Mouse (Mus musculus) cerebellum, adult 2 months (tissue): ENCODE data around the gene Slx1b. TPM values are rescaled to one million over a fixed set of nuclear protein-coding genes. Genes with fewer than 3 reads are reported as not detected.
"Not testable (repeated sequence)": the region's sequence is repeated elsewhere in the genome, so short reads cannot be mapped to it uniquely, and the experiment has no call there.

Experiments used
- DNase-seq, 2 experiments: peaks; one replicate each; pipeline ENCODE4 v3.0.0; 2021
- H3K27ac ChIP-seq: fragments of 200-500 bp; 2 replicates; pipeline ENCODE4 v1.5.1; 2012; ENCODE audit warnings: low read length, control low read depth, inconsistent platforms; ENCODE audit not compliant: insufficient read depth
- H3K27me3 ChIP-seq: fragments of 200-500 bp; 2 replicates; pipeline ENCODE4 v1.6.1; 2012; ENCODE audit warnings: inconsistent platforms, mild to moderate bottlenecking, low read length, moderate library complexity; ENCODE audit not compliant: control insufficient read depth, insufficient read depth
- H3K4me1 ChIP-seq: fragments of 200-500 bp; 2 replicates; pipeline ENCODE4 v1.6.1; 2011; ENCODE audit warnings: low read length; ENCODE audit not compliant: control insufficient read depth, insufficient read depth
- H3K4me3 ChIP-seq: fragments of 200-500 bp; replicated peaks from 2 replicates; pipeline ENCODE3; 2011; ENCODE audit warnings: mild to moderate bottlenecking, low read depth, low read length, control low read depth; ENCODE audit not compliant: insufficient read depth
- CTCF ChIP-seq: fragments of 200-500 bp; IDR thresholded peaks from 2 replicates; pipeline ENCODE4 v1.5.1; 2011; ENCODE audit warnings: low read depth, mild to moderate bottlenecking, control low read depth, low read length, moderate library complexity, borderline replicate concordance; ENCODE audit not compliant: insufficient read depth
- POLR2A ChIP-seq: fragments of 200-500 bp; IDR thresholded peaks from 2 replicates; pipeline ENCODE4 v1.6.1; 2011; ENCODE audit warnings: low read length, control low read depth, borderline replicate concordance; ENCODE audit not compliant: insufficient read depth
- WGBS: fragments of 180-500 bp; shearing (Covaris S2); methylation state at CpG from one replicate; pipeline ENCODE4 v1.1.7; 2018; 5-methylcytosine and 5-hydroxymethylcytosine counted together
- polyA plus RNA-seq: library from polyadenylated mRNA; depleted of rRNA; stranded (reverse); fragments of >200 nt; gene quantifications from 2 replicates; pipeline ENCODE4 v1.2.3, GENCODE M21; 2012; rRNA removed

Gene Slx1b
- polyA plus RNA-seq: 39.6 and 40.3 TPM in 2 replicates

GRCm38 (mm10) chr7:126695631-126696207, at the start of gene Slx1b:
Gene Slx1b, minus strand, starts transcription at chr7:126695784.
- TF ChIP-seq POLR2A (peak; percentile 51; the same call in 1 of the 2 replicates), CTCF (peak; percentile 90)
- Histone ChIP-seq H3K27ac (peak within 1 kb of the TSS; percentile 52), H3K4me3 (peak within 1 kb of the TSS; percentile 82), H3K27me3 (no peaks in the 10 kb centered on the region), H3K4me1 (peaks cover 10% of the 10 kb centered on the region; the same call in 1 of the 2 replicates)
- under 1% methylated on average over 40 of the region's 40 CpGs for WGBS
- peak; percentile 96 to 97 for DNase-seq

DNA sequence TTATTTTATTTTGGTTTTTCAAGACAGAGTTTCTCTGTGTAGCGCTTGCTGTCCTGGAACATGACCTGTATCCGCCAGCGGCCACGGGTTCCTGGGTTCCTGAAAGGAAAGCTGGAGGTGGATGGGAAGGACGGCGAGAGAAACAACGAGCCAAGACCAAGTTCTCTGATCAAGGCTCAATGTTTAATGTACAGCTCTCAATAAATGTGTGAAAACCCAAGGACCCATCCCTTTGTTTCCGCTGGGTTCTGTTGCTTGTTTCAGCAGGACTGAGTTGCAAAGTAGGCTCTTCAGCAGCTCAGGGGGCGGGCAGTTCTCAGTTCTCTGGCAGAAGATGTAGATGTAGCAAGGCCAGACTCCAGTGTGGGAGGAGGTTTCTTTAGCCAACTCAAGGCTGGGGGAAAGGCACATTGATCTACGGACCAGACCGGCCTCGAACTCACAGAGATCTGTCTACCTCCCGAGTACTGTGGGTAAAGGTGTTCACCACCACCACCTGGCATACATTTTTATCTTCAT, 46.4 kb upstream of the Slx1b start:
- Histone ChIP-seq H3K27ac (no peak overlapping the region), H3K4me1 (no peaks in the 10 kb centered on the region), H3K27me3 (no peaks in the 10 kb centered on the region), H3K4me3 (no peak overlapping the region)
- DNase-seq: no peak
- TF ChIP-seq CTCF (no peak), POLR2A (no peak)
- 92% methylated on average over 13 of the region's 13 CpGs for WGBS

DNA sequence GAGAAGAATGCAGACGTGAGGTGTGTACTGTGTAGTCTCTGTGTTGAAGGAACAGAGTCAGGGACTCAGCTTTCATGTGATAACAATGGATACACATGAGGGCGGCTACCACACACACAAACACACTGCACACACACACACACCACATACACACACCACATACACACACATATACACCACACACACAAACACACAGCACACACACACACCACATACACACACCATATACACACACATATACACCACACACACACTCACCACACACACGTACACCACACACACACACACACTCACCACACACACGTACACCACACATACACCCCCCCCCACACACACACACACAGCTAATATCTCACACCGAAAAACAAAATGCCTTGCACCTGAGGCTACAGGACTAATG, 45.9 kb upstream of the Slx1b start:
- TF ChIP-seq POLR2A (no peak), CTCF (no peak)
- no peaks in the 10 kb centered on the region for H3K4me1 ChIP-seq
- WGBS: 88% methylated on average over 5 of the region's 5 CpGs

GRCm38 (mm10) chr7:126740977-126741376, 45.4 kb upstream of the Slx1b start:
- Histone ChIP-seq H3K27ac (no peak overlapping the region), H3K4me1 (no peaks in the 10 kb centered on the region), H3K27me3 (no peaks in the 10 kb centered on the region), H3K4me3 (no peak overlapping the region)
- no peak for TF ChIP-seq CTCF
- no peak for TF ChIP-seq POLR2A
- no peak for DNase-seq
- 59% methylated on average over 5 of the region's 5 CpGs for WGBS

More for the DNA sequence above, 45.9 kb upstream of the Slx1b start:
- no peak overlapping the region for H3K27ac ChIP-seq
- no peaks in the 10 kb centered on the region for H3K27me3 ChIP-seq
- H3K4me3 ChIP-seq: no peak overlapping the region
- no peak for DNase-seq

- WGBS: 48% methylated on average over 13 of the region's 13 CpGs
- TF ChIP-seq CTCF: no peak
- no peak for TF ChIP-seq POLR2A
- Histone ChIP-seq H3K4me1 (no peaks in the 10 kb centered on the region), H3K27ac (no peak overlapping the region), H3K27me3 (no peaks in the 10 kb centered on the region), H3K4me3 (peak overlapping the region; percentile 4)
- DNase-seq: no peak
Measured at GRCm38 (mm10) chr7:126740132-126740735, 44.6 kb upstream of the Slx1b start.

- Histone ChIP-seq H3K27me3 (no peaks in the 10 kb centered on the region), H3K4me1 (no peaks in the 10 kb centered on the region), H3K4me3 (no peak overlapping the region), H3K27ac (no peak overlapping the region)
- TF ChIP-seq CTCF (no peak), POLR2A (no peak)
- no peak for DNase-seq
- 63% methylated on average over 17 of the region's 17 CpGs for WGBS
Measured at GRCm38 (mm10) chr7:126739551-126739950, 44.0 kb upstream of the Slx1b start.

GRCm38 (mm10) chr7:126736122-126736521, 40.5 kb upstream of the Slx1b start:
- WGBS: 83% methylated on average over 8 of the region's 8 CpGs
- TF ChIP-seq CTCF (no peak), POLR2A (no peak)
- no peaks in the 10 kb centered on the region for H3K27me3 ChIP-seq
- no peak overlapping the region for H3K27ac ChIP-seq
- no peak for DNase-seq
- no peaks in the 10 kb centered on the region for H3K4me1 ChIP-seq
- no peak overlapping the region for H3K4me3 ChIP-seq

GRCm38 (mm10) chr7:126730256-126730789, 34.7 kb upstream of the Slx1b start:
- not testable (repeated sequence) for H3K27me3 ChIP-seq, H3K27ac ChIP-seq, DNase-seq, H3K4me3 ChIP-seq, H3K4me1 ChIP-seq
- WGBS: 81% methylated on average over 4 of the region's 4 CpGs
